Mouse (Mus musculus) urinary bladder, adult 2 months (tissue): Measurements from ENCODE around the gene Spsb3. TPM values are rescaled to one million over a fixed set of nuclear protein-coding genes. Genes with fewer than 3 reads are reported as not detected.

ENCODE experiments used
- DNase-seq: peaks from one replicate; pipeline ENCODE4 v3.0.0; 2022; ENCODE audit warnings: low spot score
- polyA plus RNA-seq: library from polyadenylated mRNA; depleted of rRNA; stranded (reverse); fragments of >200 nt; gene quantifications from 2 replicates; pipeline ENCODE4 v1.2.3, GENCODE M21; 2012

Spsb3 gene
- polyA plus RNA-seq, 1 experiment: 34.8 TPM

DNA sequence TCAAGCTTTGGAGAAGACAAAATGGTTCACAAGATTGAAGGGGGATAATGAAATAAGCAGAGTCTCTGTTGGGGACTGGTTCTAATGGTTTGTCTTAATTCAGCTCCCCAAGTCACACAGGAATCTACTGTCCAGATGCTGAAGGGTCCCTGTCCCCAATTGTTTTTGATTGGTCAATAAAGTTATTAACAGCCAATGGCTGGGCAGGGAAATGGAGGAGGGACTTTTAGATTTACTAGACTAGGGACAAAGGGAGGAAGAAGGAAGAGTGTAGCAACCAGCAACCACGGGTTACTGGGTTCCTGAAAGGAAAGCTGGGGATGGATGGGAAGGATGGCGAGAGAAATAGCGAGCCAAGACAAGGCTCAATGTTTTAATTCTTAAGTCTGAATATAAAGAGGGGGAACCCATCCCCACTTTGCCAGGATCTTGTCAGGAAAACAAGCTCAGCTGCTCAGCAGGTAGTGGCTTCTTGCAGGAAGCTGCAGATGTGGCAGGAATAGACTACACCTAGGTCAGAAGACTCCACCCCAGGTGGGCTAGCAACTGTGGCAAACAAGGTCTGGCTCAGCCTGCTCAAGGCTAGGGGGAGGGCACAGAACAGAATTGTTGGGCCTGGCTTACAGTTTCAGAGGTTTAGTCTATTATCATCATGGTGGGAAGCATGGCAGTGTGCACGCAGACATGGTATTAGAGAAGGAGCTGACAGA is 12.6 kb upstream of the Spsb3 start:
- no peak for DNase-seq

DNA sequence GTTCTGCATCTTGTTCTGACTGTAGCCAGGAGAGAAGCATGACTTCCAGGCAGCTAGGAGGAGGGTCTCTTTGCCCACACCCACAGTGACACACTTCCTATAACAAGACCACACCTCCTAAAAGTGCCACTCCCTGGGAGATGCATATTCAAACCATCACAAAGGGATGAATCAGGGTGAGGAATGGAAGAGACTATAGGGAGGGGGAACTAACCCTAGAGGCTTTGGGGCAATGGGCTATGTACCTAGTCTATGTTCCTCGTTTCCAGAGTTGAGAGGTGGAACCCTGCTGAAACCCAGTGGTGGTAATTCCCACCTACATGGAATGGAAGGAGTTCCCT is 12.1 kb upstream of the Spsb3 start:
- DNase-seq: no peak

DNA sequence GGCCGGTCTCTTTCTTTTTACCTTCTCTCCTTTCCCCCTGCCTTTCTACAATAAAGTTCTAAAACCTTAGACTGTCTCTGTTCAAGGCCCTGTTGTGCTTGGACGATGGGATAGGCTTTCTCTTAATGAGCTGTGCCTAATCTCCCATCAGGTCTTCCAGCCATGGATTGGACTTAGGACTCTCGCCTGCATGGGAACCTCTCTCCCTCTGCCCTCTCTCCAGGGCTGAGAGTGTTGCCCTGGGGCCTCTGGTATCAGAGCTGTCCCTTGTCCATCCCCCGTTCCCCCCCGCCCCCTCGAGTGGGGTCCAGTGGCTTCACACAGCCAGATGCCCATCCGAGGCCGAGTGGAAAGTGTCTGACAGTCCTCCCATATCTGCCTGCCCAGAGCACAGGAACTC is 11.5 kb upstream of the Spsb3 start:
- no peak for DNase-seq

DNA sequence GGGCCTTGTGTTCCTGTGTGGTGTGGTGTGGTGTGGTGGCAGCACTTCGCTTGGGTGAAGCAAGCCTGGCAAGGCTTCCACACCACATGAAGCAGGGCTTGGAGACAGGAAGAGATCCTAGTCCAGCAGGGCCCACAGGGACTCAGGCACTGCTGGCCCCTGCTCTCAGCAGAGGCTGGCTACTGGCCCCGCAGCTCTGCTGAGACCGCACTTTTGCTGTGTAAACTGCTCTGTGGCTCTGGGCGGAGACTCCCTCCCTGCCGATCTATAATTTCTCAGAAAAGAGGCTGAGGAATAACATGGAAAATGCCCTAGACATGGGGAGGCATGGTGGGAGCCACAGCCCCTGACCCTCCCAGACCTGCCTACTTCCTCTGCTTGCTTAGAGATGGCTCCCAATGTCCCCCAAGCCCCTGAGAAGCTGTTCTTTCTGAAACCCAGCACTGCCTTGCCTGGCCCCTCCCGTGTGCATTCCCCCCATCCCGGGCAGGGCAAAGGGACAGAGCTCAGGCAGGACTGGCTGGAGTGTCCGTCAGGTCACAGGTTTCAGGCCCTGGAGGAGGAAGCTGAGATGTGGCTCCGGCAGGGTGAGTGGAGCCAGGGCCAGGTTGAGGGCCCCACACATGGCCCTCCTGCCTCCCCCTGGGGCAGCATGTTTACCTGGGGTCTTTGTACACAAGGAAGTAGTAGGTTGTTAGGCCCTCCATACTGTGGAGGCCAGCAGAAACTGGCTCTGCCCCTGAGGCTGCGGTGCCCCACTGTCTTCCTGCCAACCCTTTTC is 8.9 kb upstream of the Spsb3 start:
- no peak for DNase-seq

DNA sequence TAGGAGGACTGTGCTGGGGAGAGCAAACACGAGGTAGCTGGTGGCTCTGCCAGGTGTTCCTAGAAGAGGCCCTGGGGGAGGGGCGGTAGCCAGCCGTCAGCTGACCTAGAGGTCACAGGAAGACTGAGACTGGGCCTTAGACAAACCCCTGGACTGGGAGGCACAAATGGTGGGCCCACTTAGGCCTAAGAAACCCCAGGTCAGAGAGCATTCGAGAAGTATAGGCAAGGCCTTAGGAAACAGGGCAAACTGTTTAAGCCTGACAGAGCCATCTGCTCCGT is 8.4 kb upstream of the Spsb3 start:
- no peak for DNase-seq

DNA sequence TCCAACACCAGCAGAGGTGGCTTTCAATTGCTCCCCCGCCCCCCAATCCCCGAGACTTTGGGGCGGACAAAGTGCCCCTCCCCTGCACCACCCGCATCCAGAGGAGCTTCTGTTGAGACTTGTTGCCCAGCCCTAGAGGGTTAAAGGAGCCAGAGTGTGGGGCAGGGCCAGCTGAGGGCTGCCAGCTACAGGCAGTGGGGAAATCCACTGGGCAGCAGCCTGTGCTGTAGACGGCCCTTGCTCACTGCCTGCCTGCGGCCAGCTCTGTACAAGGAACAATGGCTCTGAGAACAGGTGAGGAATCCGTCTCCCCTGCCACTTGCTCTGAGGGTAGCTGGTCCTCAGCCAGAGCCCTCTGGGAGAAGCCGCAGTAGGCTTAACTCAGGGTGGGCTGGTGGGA is 7.9 kb upstream of the Spsb3 start:
- DNase-seq: no peak

DNA sequence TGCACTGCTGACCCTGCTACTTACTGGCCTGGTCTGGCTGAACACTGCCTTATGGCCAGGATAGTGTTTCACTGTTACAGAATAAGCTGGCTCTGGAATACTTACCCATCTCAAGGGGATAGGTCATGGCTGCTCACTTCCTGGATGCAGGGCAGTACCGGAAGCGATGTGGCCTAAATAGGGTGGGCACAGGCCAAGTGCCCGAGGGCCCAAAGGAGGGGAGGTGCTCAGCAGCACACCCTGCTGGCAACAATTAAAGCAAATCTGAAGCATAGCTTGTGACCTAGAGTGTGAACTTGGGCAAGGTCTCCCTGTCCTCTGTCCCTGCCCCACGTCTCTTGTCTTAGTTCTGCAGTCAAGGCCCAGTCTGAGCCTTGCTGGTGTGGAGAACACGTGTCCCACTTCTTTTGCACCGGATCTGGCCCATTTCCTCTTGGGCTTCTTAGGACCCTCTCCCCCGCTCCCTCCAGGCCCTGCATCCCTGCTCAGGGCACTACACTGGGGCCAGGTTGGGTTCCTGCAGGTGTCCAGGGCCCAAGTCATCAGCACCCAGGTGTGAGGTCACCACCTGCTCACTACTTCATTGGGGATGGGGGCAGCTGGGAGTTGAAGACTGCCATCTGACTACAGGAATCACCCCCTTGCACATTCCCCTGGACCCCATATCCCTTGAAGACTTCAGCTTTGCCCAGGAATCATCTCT is 4.6 kb upstream of the Spsb3 start:
- no peak for DNase-seq

DNA sequence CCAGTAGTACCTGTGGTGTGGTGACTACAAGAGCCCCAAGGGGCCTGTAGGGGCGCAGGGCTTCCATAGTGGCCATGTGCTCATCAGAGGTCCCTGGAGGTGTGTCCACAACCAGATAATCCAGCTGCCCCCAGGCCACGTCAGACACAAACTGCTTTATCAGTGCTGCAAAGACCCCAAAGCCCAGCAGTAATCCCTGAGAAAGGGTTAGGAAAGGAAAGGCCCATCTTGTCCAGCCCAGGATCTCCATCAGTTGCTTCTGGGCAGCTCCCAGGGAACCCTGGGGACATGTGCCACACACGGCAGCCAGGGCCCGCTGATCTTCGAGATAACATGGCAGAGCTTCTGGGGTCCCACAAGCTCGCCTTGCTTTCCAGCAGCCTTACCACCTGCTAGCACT is 2.1 kb upstream of the Spsb3 start:
- DNase-seq: no peak

DNA sequence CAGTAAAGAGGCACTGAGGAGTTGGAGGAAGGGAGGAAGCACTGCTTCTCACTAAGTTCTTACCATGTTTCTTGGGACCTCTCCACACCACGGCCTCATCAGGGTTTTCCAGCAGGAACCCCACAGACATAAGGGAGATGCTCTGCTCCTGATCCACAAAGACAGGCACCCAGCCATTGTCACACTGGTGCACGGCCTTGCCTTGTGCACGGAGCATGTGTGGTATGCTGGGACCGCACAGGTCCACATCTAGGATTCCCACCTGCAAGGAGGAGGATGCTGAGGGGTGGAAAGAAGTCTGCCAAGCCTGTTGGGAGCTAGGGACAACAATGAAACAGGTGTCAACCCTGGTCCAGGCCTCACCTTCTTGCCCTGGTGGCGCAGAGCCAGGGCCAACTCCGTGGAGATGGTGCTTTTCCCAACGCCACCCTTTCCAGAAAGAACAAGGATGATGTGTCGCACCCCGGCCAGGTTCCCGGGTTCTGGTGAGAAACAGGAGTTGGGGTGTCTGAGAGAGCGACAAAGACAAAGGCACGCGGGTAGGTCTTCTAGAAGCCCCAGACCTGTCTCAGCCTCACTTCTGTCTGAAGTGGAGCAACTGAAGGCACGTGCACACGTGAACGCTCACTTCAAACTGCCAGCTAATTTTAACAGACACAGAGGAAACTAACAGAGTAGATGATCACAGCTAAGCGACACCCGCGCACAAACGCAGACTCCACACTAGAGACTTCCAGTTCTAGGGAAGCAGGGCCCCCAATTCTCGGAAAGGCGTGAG is 898 bp upstream of the Spsb3 start:
- no peak for DNase-seq

DNA sequence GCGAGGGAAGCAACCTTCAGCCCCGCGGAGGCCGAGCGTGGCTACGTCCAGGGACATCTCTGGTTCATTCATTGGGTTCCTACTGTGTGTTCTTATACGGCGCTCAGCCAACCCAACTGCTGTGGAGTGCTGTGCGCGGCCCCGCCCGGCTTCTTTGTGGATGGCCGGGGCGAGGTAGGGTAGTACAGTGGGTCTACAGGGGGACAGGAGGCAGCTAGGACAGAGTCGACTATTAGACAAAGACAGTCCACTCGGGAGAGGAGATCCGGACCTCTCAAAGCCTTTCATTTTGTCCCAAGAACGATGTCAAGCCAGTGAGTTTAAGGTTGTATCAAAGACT is 459 bp downstream of the Spsb3 start:
- no peak for DNase-seq

DNA sequence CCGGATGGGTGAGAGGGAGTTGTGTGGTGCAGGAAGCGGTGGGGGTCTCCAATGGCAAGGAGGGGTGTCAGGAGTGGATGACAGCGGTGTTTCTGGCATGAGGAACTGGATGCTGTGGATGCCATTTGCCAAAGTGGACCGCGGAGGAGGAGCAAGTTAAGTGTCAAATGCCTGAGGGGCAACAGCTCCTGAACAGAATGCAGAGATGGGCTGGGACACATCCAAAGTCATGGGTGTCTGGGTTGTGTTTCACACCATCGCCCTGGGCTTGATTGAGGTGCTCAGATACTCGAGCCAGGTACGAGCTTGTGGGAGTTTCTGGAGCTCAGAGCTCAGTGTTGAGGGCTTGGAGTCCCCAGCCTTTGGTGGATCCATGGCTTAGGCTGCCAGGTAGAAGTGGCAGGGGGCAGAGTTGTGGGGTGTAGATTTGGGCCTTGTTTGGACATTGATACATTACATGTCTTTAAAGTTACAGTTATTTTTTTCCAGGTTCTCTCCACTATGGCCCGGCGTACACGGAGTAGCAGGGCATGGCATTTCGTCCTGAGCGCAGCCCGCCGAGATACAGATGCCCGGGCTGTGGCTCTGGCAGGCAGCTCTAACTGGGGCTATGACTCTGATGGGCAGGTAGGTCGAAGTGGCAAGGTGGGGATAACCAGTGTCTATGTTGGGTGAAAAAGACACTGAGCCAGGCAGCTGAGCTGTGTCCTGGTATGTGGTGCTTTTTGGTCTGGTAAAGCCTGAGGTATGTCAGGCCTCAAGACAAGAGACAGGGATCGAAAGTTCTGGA is 1.0 kb downstream of the Spsb3 start:
- DNase-seq: no peak

DNA sequence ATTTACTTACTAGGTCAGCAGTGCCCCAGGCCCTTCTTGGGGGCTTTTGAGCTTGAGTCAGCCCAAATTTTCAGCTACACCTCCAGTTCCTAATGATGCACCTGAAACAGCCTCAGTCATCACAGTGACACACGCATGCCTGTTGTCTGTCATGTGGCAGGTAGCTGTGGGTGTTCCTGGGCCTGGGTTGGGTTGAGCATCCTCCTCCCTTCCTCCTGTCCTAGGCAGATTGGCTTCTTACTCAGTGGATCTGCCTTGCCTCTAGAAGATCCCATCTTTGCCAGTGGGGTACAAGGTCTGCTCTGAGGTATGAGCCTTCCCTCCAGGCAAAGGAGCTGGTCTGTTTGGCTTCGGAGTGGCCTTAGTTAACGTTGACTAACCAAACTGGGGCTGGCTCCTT is 2.4 kb downstream of the Spsb3 start:
- no peak for DNase-seq

DNA sequence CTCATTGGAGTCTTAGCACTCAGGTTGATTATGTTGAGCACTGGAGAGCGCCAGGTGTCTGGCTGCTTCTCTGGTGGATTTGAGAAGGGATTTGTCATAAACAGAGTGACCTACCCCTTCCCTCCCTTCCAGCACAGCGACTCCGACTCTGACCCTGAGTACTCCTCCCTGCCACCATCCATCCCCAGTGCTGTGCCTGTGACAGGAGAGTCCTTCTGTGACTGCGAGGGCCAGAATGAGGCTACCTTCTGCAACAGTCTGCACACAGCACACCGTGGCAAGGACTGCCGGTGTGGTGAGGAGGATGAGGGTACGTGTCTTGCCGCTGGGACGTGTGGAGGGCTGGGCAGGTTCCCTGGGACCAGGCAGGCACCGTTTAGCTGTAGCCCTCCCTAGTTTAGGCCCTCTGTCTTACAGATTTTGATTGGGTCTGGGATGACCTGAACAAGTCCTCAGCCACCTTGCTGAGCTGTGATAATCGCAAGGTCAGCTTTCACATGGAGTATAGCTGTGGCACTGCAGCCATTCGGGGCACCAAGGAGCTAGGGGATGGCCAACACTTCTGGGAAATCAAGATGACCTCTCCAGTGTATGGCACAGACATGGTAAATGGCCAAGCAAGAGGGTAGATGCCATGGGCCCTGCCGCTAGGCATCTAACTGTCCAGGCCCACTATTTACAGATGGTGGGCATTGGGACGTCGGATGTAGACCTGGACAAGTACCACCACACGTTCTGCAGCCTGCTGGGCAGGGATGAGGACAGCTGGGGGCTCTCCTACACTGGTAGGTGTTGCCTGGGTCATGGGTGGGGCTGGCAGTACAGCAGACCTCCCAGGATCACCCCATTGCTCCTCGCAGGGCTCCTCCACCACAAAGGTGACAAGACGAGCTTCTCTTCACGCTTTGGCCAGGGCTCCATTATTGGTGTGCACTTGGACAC is 4.0 kb downstream of the Spsb3 start:
- DNase-seq: no peak

DNA sequence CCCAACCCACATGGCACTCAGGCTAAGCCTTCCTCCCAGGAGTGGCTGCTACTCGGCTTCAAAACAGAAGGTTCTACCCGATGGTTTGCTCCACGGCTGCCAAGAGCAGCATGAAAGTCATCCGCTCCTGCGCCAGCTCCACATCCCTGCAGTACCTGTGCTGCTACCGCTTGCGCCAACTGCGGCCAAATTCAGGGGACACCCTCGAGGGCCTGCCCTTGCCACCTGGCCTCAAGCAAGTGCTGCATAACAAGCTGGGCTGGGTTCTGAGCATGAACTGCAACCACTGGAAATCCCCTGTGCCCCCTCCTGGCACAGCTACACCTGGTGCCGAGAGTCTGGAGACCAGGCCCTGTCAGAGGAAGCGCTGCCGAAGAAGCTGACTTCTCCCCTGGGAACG is 4.9 kb downstream of the Spsb3 start:
- DNase-seq: no peak

DNA sequence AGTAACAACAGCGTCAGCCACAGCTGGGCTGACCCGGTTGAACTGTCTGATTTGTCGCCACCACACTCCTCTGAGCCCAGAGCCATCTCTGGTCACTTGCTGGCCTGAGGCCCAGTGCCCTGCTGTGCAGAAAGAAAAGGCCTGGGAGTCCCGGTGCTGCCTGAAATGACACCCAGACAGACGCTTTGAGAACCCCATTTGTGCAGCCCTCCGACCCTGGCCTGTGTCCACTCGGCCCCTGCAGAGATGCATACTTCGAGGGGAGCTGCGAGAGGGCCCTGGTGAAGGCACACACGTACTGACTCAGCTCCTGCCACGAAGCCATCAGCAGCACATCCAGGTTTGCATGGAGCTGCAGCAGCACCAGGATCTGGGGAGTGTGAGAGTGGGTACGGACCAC is 6.3 kb downstream of the Spsb3 start:
- DNase-seq: no peak

DNA sequence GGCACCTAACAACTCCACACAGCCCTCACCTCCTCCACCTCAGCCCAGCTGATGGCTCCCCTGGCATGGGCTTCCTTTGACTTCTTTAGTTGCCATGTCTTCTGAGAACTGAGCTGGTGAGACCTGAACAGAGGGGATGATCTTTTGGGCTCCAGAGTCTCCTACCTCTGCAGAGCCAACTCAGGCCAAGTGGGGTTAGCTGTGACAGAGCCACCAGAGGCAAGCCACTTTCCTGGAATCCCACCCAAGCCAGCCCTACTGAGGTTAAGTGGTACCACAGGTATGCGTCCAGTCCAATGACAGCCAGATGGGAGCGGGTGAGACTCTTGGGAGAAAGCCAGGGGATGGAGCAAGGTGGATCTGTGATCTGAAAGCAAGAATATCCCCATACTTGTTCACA is 6.8 kb downstream of the Spsb3 start:
- no peak for DNase-seq

DNA sequence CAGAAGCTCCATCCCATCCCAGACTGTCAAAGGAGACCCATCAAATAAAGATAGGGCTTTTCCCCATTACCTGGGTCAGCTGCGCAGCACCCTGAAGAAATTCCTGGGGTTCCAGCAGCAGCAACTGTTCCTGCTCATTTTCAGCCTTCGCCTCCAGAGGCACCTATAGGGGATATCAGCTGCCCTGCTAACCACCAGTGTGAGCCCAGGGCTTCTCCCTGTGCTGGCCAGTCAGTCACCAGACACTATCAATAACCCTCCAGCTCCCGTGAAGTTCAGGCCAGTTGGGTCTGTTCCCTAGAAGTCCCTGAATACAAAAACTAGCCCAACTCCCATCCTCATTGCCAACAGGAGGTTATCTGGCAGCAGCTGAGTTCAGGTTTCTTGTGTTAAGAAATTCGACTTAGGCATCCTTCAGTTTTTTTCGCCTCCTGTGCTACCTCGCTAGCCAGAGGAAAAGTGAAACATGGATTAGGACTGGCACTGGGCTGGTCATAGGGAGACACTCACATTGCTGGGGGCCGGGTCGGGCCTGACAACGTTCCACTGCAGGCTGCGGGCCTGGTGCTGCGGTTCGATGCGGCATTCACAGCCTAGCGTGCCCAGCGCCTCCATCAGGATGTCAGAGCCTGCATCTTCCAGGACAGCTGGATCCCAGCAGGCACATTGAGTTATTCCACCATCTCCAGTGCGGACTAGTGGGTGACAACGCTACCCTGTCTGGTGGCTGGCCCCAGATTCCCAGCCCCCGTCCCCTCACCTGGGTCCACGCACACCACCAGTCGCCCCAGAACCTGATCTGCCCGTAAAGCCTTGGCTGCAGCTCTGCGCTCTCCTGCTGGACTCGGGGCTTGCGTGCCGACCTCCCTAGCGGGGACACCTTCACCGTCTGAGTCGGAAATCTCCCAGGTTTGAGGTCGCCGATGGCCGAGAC is 7.9 kb downstream of the Spsb3 start:
- DNase-seq: no peak

DNA sequence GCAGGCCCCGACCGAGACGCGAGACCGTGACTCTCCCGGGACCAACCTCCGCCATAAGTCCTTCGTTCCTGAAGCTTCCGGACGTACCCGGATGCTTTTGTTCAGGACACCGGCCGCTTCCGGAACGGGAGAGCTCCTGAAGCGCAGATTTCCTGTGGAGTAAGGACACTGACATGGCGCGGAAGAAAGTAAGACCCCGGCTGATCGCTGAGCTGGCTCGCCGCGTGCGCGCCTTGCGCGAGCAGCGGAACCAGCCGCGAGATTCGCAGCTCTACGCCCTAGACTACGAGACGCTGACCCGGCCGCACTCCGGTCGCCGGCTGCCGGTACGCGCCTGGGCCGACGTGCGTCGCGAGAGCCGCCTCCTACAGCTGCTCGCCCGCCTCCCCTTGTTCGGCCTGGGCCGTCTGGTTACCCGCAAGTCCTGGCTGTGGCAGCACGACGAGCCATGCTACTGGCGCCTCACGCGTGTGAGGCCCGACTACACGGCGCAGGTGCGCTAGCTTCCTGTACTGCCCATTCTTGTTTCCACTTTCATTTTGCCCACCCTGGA is 8.6 kb downstream of the Spsb3 start, which contains the start of the genes Eme2 and Mrps34:
Eme2 (minus strand) TSS at position 93 of the 553 bp plus-strand sequence.
Mrps34 (plus strand) TSS at position 122 of the 553 bp plus-strand sequence.
- peak; percentile 73 for DNase-seq
